Mouse (Mus musculus): ENCODE results near the gene Cmtm7. TPM values are rescaled to one million over a fixed set of nuclear protein-coding genes. Genes with fewer than 3 reads are reported as not detected.

Cmtm7 gene
- polyA plus RNA-seq, 1 experiment, result 95.8 TPM

DNA sequence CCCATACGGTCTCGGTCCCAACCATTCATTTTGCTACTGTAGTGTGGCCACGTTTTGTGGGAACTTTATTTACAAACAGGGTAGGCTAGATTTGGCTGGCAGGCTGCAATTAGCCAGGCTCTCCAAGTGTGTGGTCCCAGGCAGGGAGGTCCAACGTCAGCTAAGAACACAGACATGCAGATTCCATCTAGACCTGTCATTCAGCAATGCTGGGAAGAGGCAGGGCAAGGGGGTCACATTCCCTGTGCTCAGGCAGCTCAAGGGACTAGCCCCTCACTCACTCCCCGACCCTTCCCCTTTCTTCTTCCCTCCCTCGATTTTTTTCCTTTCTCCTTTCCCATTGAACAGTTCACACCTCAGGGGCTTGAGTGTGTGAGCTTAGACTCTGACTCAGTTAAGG lies 17.2 kb upstream of the Cmtm7 start:
- Histone ChIP-seq H3K4me1 (ENCODE audit: control insufficient read depth, insufficient read depth, low read length) (no peaks in the 10 kb centered on the region), H3K27ac (ENCODE audit: insufficient read depth, low read length) (no peak overlapping the region), H3K4me3 (ENCODE audit: insufficient read depth, low read length) (no peak overlapping the region)
- TF ChIP-seq CTCF (IDR thresholded peaks at IDR 0.05; ENCODE audit: borderline replicate concordance, insufficient read depth, low read length), result no peak
- TF ChIP-seq POLR2A (IDR thresholded peaks at IDR 0.05; ENCODE audit: low read depth, low read length), result no peak

DNA sequence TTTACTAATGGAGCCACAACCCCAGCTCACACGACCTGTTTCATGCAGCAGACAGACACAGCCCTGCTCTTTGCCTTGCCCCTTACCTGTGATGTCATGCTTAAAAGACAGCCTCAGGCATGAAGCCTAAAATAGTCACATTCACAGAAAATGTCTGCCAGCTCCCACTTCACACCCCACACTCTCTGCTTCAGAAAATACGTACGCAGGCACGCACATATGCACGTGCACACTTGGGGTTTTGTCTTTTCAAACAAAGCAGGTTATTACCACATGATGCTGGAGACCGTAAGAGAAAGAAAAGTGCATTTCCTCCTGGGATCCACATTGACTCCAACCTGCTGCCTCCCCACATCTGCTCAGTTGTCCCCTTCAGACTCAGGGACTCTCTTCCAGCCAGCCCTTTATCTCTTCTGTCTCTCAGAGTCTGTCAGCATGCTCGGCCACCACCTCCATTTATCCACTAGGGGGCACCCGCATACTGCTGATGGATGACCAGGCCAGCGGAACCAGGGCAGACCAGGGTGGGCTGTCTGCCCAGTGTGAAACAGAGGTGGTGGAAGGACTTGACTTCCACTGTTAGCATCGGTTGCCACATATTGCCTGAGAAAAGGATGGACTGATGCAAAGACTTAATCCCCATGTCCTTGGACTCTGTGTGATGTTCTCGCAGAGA lies 15.8 kb upstream of the Cmtm7 start:
- H3K27ac ChIP-seq (ENCODE audit: insufficient read depth, low read length), result no peak overlapping the region
- H3K4me3 ChIP-seq (ENCODE audit: insufficient read depth, low read length), result no peak overlapping the region
- H3K4me1 ChIP-seq (ENCODE audit: control insufficient read depth, insufficient read depth, low read length), result no peaks in the 10 kb centered on the region
- no peak for TF ChIP-seq POLR2A (IDR thresholded peaks at IDR 0.05; ENCODE audit: low read depth, low read length)
- peak; percentile 92 for TF ChIP-seq CTCF (IDR thresholded peaks at IDR 0.05; ENCODE audit: borderline replicate concordance, insufficient read depth, low read length)

DNA sequence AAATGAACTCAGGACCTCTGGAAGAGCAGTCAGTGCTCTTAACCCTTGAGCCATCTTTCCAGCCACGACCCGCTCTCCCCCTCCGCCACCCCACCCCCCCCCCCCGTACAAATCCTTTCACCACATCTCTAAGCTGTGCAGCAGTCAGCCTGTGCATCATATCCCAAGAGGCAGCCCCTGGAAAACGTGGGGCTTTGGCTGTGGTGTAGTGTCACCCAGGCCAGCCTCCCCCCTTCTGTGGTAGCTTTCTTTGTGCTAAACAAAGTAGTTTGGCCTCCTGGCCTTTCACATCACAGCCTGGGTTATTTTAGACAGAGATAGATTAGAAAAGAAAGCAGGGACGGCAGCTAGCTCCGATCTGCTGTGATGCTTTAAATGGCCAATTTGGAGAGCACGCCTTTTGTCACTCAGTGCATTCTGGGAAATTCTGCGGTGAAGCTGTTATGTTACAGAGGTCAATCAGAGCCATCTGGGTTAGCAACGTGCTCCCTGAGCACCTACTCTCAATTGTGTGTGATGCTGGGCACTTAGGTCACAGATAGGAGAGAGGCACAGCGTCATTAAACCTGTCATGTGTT lies 14.9 kb upstream of the Cmtm7 start:
- no peak overlapping the region for H3K4me3 ChIP-seq (ENCODE audit: insufficient read depth, low read length)
- H3K27ac ChIP-seq (ENCODE audit: insufficient read depth, low read length), result no peak overlapping the region
- no peak for TF ChIP-seq POLR2A (IDR thresholded peaks at IDR 0.05; ENCODE audit: low read depth, low read length)
- TF ChIP-seq CTCF (IDR thresholded peaks at IDR 0.05; ENCODE audit: borderline replicate concordance, insufficient read depth, low read length), result no peak
- no peaks in the 10 kb centered on the region for H3K4me1 ChIP-seq (ENCODE audit: control insufficient read depth, insufficient read depth, low read length)

DNA sequence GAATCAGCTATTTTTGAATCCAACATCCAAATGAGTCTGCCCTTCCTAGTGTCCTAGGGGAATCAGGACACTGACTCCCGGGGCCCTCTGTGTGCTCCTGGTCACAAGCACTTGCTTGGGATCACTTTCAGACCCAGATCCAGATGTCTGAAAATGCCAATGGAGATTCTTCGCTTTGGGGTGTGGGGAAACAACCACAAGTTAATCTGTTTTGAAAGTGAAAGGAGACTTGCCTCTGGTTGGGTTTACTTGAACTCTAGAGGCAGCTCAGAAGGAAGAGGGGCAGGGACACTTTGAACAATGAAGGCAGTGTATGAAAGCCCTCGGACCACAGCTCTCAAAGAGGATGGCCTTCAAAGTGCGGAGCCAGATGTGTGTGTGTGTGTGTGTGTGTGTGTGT lies 12.8 kb upstream of the Cmtm7 start:
- no peak overlapping the region for H3K4me3 ChIP-seq (ENCODE audit: insufficient read depth, low read length)
- H3K4me1 ChIP-seq (ENCODE audit: control insufficient read depth, insufficient read depth, low read length), result no peaks in the 10 kb centered on the region
- no peak overlapping the region for H3K27ac ChIP-seq (ENCODE audit: insufficient read depth, low read length)
- TF ChIP-seq POLR2A (IDR thresholded peaks at IDR 0.05; ENCODE audit: low read depth, low read length) (no peak), CTCF (IDR thresholded peaks at IDR 0.05; ENCODE audit: borderline replicate concordance, insufficient read depth, low read length) (no peak)

DNA sequence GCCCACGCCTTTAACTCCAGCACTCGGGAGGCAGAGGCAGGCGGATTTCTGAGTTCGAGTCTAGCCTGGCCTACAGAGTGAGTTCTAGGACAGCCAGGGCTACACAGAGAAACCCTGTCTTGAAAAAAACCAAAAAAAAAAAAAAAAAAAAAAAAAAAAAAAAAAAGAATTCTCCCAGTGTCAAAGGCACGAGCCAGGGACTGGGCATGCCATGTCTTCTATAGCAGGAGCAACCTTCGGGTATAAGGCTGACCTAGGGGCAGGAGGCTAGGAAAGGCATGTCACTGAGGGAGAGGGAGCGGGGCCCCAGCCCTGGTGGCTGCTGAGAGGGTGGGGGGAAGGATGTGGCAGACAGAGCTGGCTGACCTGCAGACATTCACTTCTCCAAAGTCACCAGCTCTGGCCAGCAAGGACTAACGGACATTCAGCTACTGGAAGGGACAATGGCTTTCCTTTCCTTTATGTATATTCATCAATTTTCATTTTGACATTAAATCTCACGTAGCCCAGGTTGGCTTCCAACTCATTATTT lies 12.2 kb upstream of the Cmtm7 start:
- TF ChIP-seq POLR2A (IDR thresholded peaks at IDR 0.05; ENCODE audit: low read depth, low read length) (no peak), CTCF (IDR thresholded peaks at IDR 0.05; ENCODE audit: borderline replicate concordance, insufficient read depth, low read length) (no peak)
- Histone ChIP-seq H3K4me1 (ENCODE audit: control insufficient read depth, insufficient read depth, low read length) (no peaks in the 10 kb centered on the region), H3K27ac (ENCODE audit: insufficient read depth, low read length) (no peak overlapping the region), H3K4me3 (ENCODE audit: insufficient read depth, low read length) (no peak overlapping the region)

DNA sequence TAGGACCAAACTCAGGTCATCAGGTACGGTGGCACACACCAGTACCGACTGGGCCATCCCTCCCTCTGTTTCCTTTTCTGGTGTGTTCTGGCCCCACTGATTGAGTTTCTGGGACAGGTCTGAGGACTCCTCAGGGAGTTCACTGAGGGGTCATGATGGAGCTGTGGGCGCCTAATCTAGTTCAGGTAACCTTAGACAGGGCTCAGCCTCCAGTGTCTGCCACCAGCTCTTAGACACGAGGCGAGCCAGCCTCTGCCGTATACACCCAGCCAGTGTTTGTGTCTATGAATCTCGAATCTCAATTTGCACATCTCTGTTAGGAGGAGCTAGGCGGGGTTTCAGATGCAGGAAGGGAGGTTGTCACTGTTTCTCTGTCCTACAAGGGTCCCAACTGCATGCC lies 8.3 kb upstream of the Cmtm7 start:
- Histone ChIP-seq H3K4me1 (ENCODE audit: control insufficient read depth, insufficient read depth, low read length) (peaks cover 3% of the 10 kb centered on the region), H3K4me3 (ENCODE audit: insufficient read depth, low read length) (no peak overlapping the region), H3K27ac (ENCODE audit: insufficient read depth, low read length) (no peak overlapping the region)
- no peak for TF ChIP-seq CTCF (IDR thresholded peaks at IDR 0.05; ENCODE audit: borderline replicate concordance, insufficient read depth, low read length)
- no peak for TF ChIP-seq POLR2A (IDR thresholded peaks at IDR 0.05; ENCODE audit: low read depth, low read length)

DNA sequence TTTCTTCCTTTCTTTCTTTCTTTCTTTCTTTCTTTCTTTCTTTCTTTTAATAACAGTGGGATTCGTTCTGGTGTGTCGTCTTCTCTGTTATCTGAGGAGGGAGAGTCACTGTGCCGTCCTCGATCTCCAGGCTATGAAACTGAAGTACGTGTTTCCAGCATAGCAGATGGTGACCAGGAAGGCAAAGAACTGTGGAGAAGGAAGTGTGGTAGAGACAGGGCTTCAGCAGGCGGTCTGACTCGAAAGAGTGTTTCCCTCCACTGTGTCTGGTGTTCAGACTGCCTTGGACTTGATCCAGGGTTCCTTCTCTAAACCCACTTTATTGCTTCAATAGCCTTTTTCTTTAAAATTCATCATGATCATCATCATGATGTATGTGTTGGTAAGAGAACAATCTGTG lies 7.9 kb upstream of the Cmtm7 start:
- H3K4me1 ChIP-seq (ENCODE audit: control insufficient read depth, insufficient read depth, low read length), result peaks cover 6% of the 10 kb centered on the region
- H3K27ac ChIP-seq (ENCODE audit: insufficient read depth, low read length), result no peak overlapping the region
- no peak overlapping the region for H3K4me3 ChIP-seq (ENCODE audit: insufficient read depth, low read length)
- TF ChIP-seq POLR2A (IDR thresholded peaks at IDR 0.05; ENCODE audit: low read depth, low read length) (no peak), CTCF (IDR thresholded peaks at IDR 0.05; ENCODE audit: borderline replicate concordance, insufficient read depth, low read length) (no peak)

DNA sequence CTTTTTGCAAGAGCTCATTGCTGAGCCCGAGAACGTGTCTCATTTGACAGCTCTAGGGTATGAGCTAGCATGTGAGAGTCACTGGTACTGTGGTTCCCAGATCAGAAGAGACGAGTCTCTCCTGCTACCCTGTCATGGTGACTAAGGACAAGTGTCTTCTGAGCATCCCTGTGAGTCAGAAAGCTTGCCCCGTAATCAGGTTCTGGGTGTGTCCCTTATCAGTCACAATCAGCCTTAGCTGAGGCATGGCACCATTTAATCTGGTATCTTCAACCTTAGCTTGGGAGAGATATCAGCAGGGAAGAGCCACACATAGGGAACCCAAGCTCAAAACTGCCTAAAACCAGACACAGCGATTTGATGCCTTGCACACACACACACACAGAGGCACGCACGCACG lies 7.0 kb upstream of the Cmtm7 start:
- H3K27ac ChIP-seq (ENCODE audit: insufficient read depth, low read length), result no peak overlapping the region
- TF ChIP-seq CTCF (IDR thresholded peaks at IDR 0.05; ENCODE audit: borderline replicate concordance, insufficient read depth, low read length), result no peak
- no peak for TF ChIP-seq POLR2A (IDR thresholded peaks at IDR 0.05; ENCODE audit: low read depth, low read length)
- peaks cover 6% of the 10 kb centered on the region for H3K4me1 ChIP-seq (ENCODE audit: control insufficient read depth, insufficient read depth, low read length)
- H3K4me3 ChIP-seq (ENCODE audit: insufficient read depth, low read length), result no peak overlapping the region

DNA sequence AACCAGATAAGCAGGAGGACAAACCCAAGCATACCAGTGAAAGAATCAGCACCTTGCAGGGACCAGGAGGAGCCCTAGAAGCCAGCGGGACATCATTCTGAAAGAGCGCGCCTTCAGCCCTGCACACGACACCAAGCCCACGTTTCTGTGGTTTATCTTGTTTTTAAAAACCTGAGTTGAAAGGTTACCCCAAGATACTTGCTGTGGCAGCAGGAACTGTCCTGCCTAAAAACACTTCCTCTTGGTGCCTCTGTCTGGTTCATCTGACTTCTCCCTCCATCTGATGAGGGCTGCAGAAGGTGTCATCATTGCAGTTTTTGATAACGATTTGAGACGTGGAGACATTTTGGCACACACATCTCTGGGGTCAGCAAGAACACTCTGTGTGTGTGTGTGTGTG lies 6.1 kb upstream of the Cmtm7 start:
- Histone ChIP-seq H3K4me1 (ENCODE audit: control insufficient read depth, insufficient read depth, low read length) (peaks cover 6% of the 10 kb centered on the region), H3K4me3 (ENCODE audit: insufficient read depth, low read length) (no peak overlapping the region), H3K27ac (ENCODE audit: insufficient read depth, low read length) (no peak overlapping the region)
- no peak for TF ChIP-seq POLR2A (IDR thresholded peaks at IDR 0.05; ENCODE audit: low read depth, low read length)
- no peak for TF ChIP-seq CTCF (IDR thresholded peaks at IDR 0.05; ENCODE audit: borderline replicate concordance, insufficient read depth, low read length)

DNA sequence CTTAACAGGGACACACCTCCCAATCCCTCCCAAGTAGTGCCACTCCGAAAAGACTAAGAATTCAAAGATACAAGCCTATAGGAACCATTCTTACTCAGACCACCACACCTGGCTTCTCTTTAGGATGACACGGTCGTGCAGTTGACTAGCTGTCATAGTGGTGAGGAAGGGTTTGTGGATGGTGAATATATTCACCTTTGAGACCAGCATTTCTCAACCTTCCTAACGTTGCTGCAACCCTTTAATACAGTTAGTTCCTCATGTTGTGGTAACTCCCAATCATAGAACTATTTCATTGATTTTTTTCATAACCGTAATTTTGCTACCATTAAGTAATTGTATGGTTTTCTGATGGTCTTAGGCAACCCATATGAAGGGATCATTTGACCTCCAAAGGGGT lies 5.5 kb upstream of the Cmtm7 start:
- H3K4me1 ChIP-seq (ENCODE audit: control insufficient read depth, insufficient read depth, low read length), result peaks cover 6% of the 10 kb centered on the region
- TF ChIP-seq CTCF (IDR thresholded peaks at IDR 0.05; ENCODE audit: borderline replicate concordance, insufficient read depth, low read length) (no peak), POLR2A (IDR thresholded peaks at IDR 0.05; ENCODE audit: low read depth, low read length) (no peak)
- H3K4me3 ChIP-seq (ENCODE audit: insufficient read depth, low read length), result no peak overlapping the region
- H3K27ac ChIP-seq (ENCODE audit: insufficient read depth, low read length), result no peak overlapping the region
